In the genomic region with DNA sequence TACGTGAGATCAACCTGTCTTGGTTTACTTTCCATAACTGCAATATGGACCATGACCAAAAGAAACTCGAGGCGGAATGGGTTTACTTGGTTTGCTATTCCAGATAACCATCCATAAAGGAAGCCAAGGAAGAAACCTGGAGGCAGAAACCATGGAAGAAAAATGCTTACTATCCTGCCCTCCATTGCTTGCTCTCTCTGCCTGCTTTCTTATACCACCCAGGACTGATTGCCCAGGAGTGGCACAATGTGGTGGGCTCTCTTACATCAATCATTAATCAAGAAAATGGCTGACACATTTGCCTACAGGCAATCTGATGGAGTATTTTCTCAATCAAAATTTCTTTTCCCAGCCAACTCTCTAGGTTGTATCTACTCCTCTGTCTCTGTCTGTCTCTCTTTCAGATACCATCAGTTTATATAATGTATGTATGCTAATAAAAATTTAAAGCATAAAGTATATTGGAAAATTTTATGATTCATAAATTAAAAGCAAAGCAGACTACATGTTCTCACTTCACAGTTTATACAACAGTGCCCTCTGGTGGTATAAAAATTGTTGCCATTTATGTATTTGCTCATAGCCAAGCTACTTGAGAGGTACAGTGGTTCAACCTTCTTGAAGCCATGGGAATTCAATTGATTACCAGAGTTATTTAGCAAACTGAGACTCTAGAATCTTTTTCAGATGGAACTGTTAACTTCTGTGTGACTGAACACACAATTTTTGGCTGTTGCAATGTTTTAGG, we compare ENCODE assay signal across 8 mouse cellular contexts.
DNase-seq lines count a peak whose midpoint lies in the region; ATAC-seq lines count a peak whose summit lies in the region.

No protein-coding gene starts in this region.

- H3K4me1 ChIP-seq in forebrain, embryonic 11.5 days (replicated peaks; ENCODE audit: control insufficient read depth, insufficient read depth, low read length), result 0 out of 2 replicates have a peak, but pooled peaks cover 5% of the 10 kb centered on the region
- H3K4me1 ChIP-seq in forebrain, embryonic 10.5 days, result peaks cover 8% of the 10 kb centered on the region
- H3K4me1 ChIP-seq in midbrain, embryonic 11.5 days (ENCODE audit: control insufficient read depth, insufficient read depth, low read length), result no peaks in the 10 kb centered on the region
- H3K4me1 ChIP-seq in midbrain, embryonic 10.5 days, result peaks cover 8% of the 10 kb centered on the region

- DNase-seq in forebrain, embryonic 11.5 days (ENCODE audit: low spot score), result no peak
- DNase-seq in forebrain, embryonic 10.5 days (ENCODE audit: extremely low spot score, low spot score), result no peak
- DNase-seq in midbrain, embryonic 11.5 days (ENCODE audit: low spot score, missing footprints), result peak; percentile 96
- no peak for DNase-seq in midbrain, embryonic 10.5 days (ENCODE audit: low spot score)
- peak; percentile 72 for DNase-seq in induced T-regulatory cell, adult 2 months (ENCODE audit: low read depth)
- DNase-seq in naive thymus-derived CD4-positive, alpha-beta T cell, adult 2 months (ENCODE audit: low read depth), result peak; percentile 69
- DNase-seq in spleen, adult 12 weeks (ENCODE audit: low spot score), result no peak

- no peaks in the 10 kb centered on the region for H3K27me3 ChIP-seq in forebrain, embryonic 11.5 days (ENCODE audit: control insufficient read depth, insufficient read depth, low read length)
- H3K27me3 ChIP-seq in forebrain, embryonic 10.5 days (ENCODE audit: poor library complexity, severe bottlenecking), result peaks cover 17% of the 10 kb centered on the region
- H3K27me3 ChIP-seq in midbrain, embryonic 11.5 days (ENCODE audit: control insufficient read depth, insufficient read depth, low read length), result peaks cover 3% of the 10 kb centered on the region; the same call in 1 of the 2 replicates
- peaks cover 19% of the 10 kb centered on the region for H3K27me3 ChIP-seq in midbrain, embryonic 10.5 days (ENCODE audit: low read depth, poor library complexity, severe bottlenecking)

- H3K9me3 ChIP-seq in forebrain, embryonic 11.5 days (ENCODE audit: control insufficient read depth, low read length), result no peaks in the 10 kb centered on the region
- H3K9me3 ChIP-seq in forebrain, embryonic 10.5 days, result no peaks in the 10 kb centered on the region
- no peaks in the 10 kb centered on the region for H3K9me3 ChIP-seq in midbrain, embryonic 11.5 days (ENCODE audit: control insufficient read depth, low read length)
- no peaks in the 10 kb centered on the region for H3K9me3 ChIP-seq in midbrain, embryonic 10.5 days (replicated peaks)

- H3K4me3 ChIP-seq in forebrain, embryonic 11.5 days (ENCODE audit: low read depth, low read length), result no peak overlapping the region
- H3K4me3 ChIP-seq in forebrain, embryonic 10.5 days, result no peak overlapping the region
- no peak overlapping the region for H3K4me3 ChIP-seq in midbrain, embryonic 11.5 days (ENCODE audit: low read depth, low read length)
- H3K4me3 ChIP-seq in midbrain, embryonic 10.5 days, result no peak overlapping the region

- 81% methylated on average over 3 of the region's 3 CpGs for WGBS in forebrain, embryonic 11.5 days
- 72% methylated on average over 3 of the region's 3 CpGs for WGBS in forebrain, embryonic 10.5 days
- WGBS in midbrain, embryonic 11.5 days, result 82% methylated on average over 3 of the region's 3 CpGs
- 75% methylated on average over 3 of the region's 3 CpGs for WGBS in midbrain, embryonic 10.5 days

- peak; percentile 75 for ATAC-seq in forebrain, embryonic 11.5 days (replicated peaks; ENCODE audit: low FRiP score)
- peak; percentile 69 for ATAC-seq in midbrain, embryonic 11.5 days (ENCODE audit: low FRiP score)
- peak; percentile 83 for ATAC-seq in common myeloid progenitor, adult 5-6 weeks (replicated peaks; ENCODE audit: low read depth, poor library complexity, severe bottlenecking)

- H3K36me3 ChIP-seq in forebrain, embryonic 11.5 days (ENCODE audit: control insufficient read depth, insufficient read depth, low read length), result no peaks in the 10 kb centered on the region
- H3K36me3 ChIP-seq in forebrain, embryonic 10.5 days (replicated peaks), result no peaks in the 10 kb centered on the region
- H3K36me3 ChIP-seq in midbrain, embryonic 11.5 days (ENCODE audit: control insufficient read depth, insufficient read depth, low read length), result no peaks in the 10 kb centered on the region
- H3K36me3 ChIP-seq in midbrain, embryonic 10.5 days, result no peaks in the 10 kb centered on the region

- no peak overlapping the region for H3K4me2 ChIP-seq in forebrain, embryonic 11.5 days (ENCODE audit: low read depth, low read length, severe bottlenecking)
- no peak overlapping the region for H3K4me2 ChIP-seq in midbrain, embryonic 11.5 days

- H3K9ac ChIP-seq in forebrain, embryonic 11.5 days (ENCODE audit: low read length), result no peak overlapping the region
- no peak overlapping the region for H3K9ac ChIP-seq in midbrain, embryonic 11.5 days (ENCODE audit: low read length)

- H3K27ac ChIP-seq in forebrain, embryonic 11.5 days (ENCODE audit: low read depth, low read length), result no peak overlapping the region
- no peak overlapping the region for H3K27ac ChIP-seq in forebrain, embryonic 10.5 days
- H3K27ac ChIP-seq in midbrain, embryonic 11.5 days (ENCODE audit: low read depth, low read length), result no peak overlapping the region
- no peak overlapping the region for H3K27ac ChIP-seq in midbrain, embryonic 10.5 days (replicated peaks)

Comparison
In these comparisons a context has a peak if more than half of its experiments do, and no peak if none do; other contexts are left out.
1. DNase-seq: peak in midbrain, embryonic 11.5 days (single experiment), induced T-regulatory cell, adult 2 months (single experiment) and naive thymus-derived CD4-positive, alpha-beta T cell, adult 2 months (single experiment); none in forebrain, embryonic 11.5 days (single experiment), forebrain, embryonic 10.5 days (single experiment), midbrain, embryonic 10.5 days (single experiment) and spleen, adult 12 weeks (single experiment).
2. Peak in every context shown above with its lines, with median percentiles within 50 percentile points of each other: ATAC-seq.